Mouse (Mus musculus) heart, embryonic 12.5 days (tissue): Measurements from ENCODE around the gene Myo7a. TPM values are rescaled to one million over a fixed set of nuclear protein-coding genes. Genes with fewer than 3 reads are reported as not detected.

Experiments used
- ATAC-seq: fragments of 200-750 bp; cut with Nextera tagmentation; 2 replicates; pipeline ENCODE4 v1.8.0; 2017; ENCODE audit warnings: moderate TSS enrichment, moderate library complexity; ENCODE audit not compliant: insufficient number of reproducible peaks, low FRiP score
- H3K27ac ChIP-seq: fragments of 300-500 bp; sonication (generic); 2 replicates; pipeline ENCODE4 v1.5.1; 2016; ENCODE audit warnings: mild to moderate bottlenecking, moderate library complexity; ENCODE audit not compliant: poor library complexity, severe bottlenecking
- H3K27me3 ChIP-seq: fragments of 300-500 bp; sonication (generic); replicated peaks from 2 replicates; pipeline ENCODE4 v1.6.1; 2016; ENCODE audit warnings: mild to moderate bottlenecking, moderate library complexity
- H3K36me3 ChIP-seq: fragments of 300-500 bp; sonication (generic); 2 replicates; pipeline ENCODE4 v1.6.1; 2016; ENCODE audit warnings: mild to moderate bottlenecking, moderate library complexity
- H3K4me1 ChIP-seq: fragments of 300-500 bp; sonication (generic); replicated peaks from 2 replicates; pipeline ENCODE4 v1.6.1; 2016; ENCODE audit warnings: mild to moderate bottlenecking
- H3K4me2 ChIP-seq: fragments of 300-500 bp; sonication (generic); 2 replicates; pipeline ENCODE4 v1.6.1; 2016; ENCODE audit warnings: mild to moderate bottlenecking, moderate library complexity
- H3K4me3 ChIP-seq: fragments of 300-500 bp; sonication (generic); 2 replicates; pipeline ENCODE4 v1.5.1; 2016; ENCODE audit warnings: mild to moderate bottlenecking
- H3K9ac ChIP-seq: fragments of 300-500 bp; sonication (generic); 2 replicates; pipeline ENCODE4 v1.6.1; 2016; ENCODE audit warnings: mild to moderate bottlenecking, moderate library complexity
- H3K9me3 ChIP-seq: fragments of 300-500 bp; sonication (generic); replicated peaks from 2 replicates; pipeline ENCODE4 v1.6.1; 2016; ENCODE audit warnings: mild to moderate bottlenecking, moderate library complexity
- WGBS: fragments of 180-500 bp; shearing (Covaris S2); methylation state at CpG from one replicate; pipeline ENCODE4 v1.1.7; 2016; 5-methylcytosine and 5-hydroxymethylcytosine counted together
- polyA plus RNA-seq: library from polyadenylated mRNA; unstranded; fragments of >200 nt; fragmentation: Nextera tagmentation; extraction: Ambion mirVana; gene quantifications from 2 replicates; pipeline ENCODE4 v1.2.1, GENCODE M21; 2016

Gene Myo7a
- polyA plus RNA-seq, 1 experiment from 2014 or later = 14.4 TPM

- Histone ChIP-seq H3K4me1 (peaks cover 52% of the 10 kb centered on the region), H3K9me3 (no peaks in the 10 kb centered on the region), H3K4me3 (no peak overlapping the region), H3K36me3 (no peaks in the 10 kb centered on the region), H3K4me2 (no peak overlapping the region), H3K27ac (no peak overlapping the region), H3K9ac (no peak overlapping the region), H3K27me3 (0 out of 2 replicates have a peak, but pooled peaks cover 4% of the 10 kb centered on the region)
- 80% methylated on average over 8 of the region's 8 CpGs for WGBS
- no peak for ATAC-seq
Observed at GRCm38 (mm10) chr7:98142247-98142646, 22.9 kb upstream of the Myo7a start.

- Histone ChIP-seq H3K27me3 (0 out of 2 replicates have a peak, but pooled peaks cover 4% of the 10 kb centered on the region), H3K9me3 (no peaks in the 10 kb centered on the region), H3K4me1 (peaks cover 52% of the 10 kb centered on the region), H3K4me3 (no peak overlapping the region), H3K36me3 (no peaks in the 10 kb centered on the region), H3K4me2 (no peak overlapping the region), H3K9ac (no peak overlapping the region), H3K27ac (no peak overlapping the region)
- WGBS = 60% methylated on average over 3 of the region's 3 CpGs
- peak; percentile 25; the same call in 1 of the 2 replicates for ATAC-seq
Observed at GRCm38 (mm10) chr7:98141206-98141605, 21.9 kb upstream of the Myo7a start.

- H3K4me1 ChIP-seq = peaks cover 52% of the 10 kb centered on the region
- no peak overlapping the region for H3K4me2 ChIP-seq
- H3K36me3 ChIP-seq = no peaks in the 10 kb centered on the region
- 10% methylated on average over 2 of the region's 2 CpGs for WGBS
- ATAC-seq = 0 out of 2 replicates have a peak, but pooled peaks have one; percentile 33
- no peak overlapping the region for H3K9ac ChIP-seq
- H3K27ac ChIP-seq = peak overlapping the region; percentile 48
- H3K27me3 ChIP-seq = 0 out of 2 replicates have a peak, but pooled peaks cover 4% of the 10 kb centered on the region
- H3K4me3 ChIP-seq = no peak overlapping the region
- H3K9me3 ChIP-seq = no peaks in the 10 kb centered on the region
Observed at GRCm38 (mm10) chr7:98140597-98140996, 21.3 kb upstream of the Myo7a start.

- WGBS = 14% methylated on average over 9 of the region's 9 CpGs
- no peak overlapping the region for H3K9ac ChIP-seq
- no peak overlapping the region for H3K4me3 ChIP-seq
- 0 out of 2 replicates have a peak, but pooled peaks cover 5% of the 10 kb centered on the region for H3K36me3 ChIP-seq
- H3K27me3 ChIP-seq = no peaks in the 10 kb centered on the region
- H3K27ac ChIP-seq = no peak overlapping the region
- peak overlapping the region; percentile 42 for H3K4me2 ChIP-seq
- no peak for ATAC-seq
- peaks cover 46% of the 10 kb centered on the region for H3K4me1 ChIP-seq
- no peaks in the 10 kb centered on the region for H3K9me3 ChIP-seq
Observed at GRCm38 (mm10) chr7:98139216-98139615, 19.9 kb upstream of the Myo7a start.

GRCm38 (mm10) chr7:98137995-98138394, 18.7 kb upstream of the Myo7a start:
- 0 out of 2 replicates have a peak, but pooled peaks cover 5% of the 10 kb centered on the region for H3K36me3 ChIP-seq
- peaks cover 46% of the 10 kb centered on the region for H3K4me1 ChIP-seq
- H3K9me3 ChIP-seq = no peaks in the 10 kb centered on the region
- H3K27ac ChIP-seq = no peak overlapping the region
- H3K4me3 ChIP-seq = no peak overlapping the region
- H3K9ac ChIP-seq = no peak overlapping the region
- no peaks in the 10 kb centered on the region for H3K27me3 ChIP-seq
- H3K4me2 ChIP-seq = no peak overlapping the region
- ATAC-seq = no peak
- 74% methylated on average over 2 of the region's 2 CpGs for WGBS

GRCm38 (mm10) chr7:98137583-98137982, 18.3 kb upstream of the Myo7a start:
- H3K27me3 ChIP-seq = no peaks in the 10 kb centered on the region
- WGBS = 52% methylated on average over 3 of the region's 3 CpGs
- 0 out of 2 replicates have a peak, but pooled peaks cover 5% of the 10 kb centered on the region for H3K36me3 ChIP-seq
- H3K4me3 ChIP-seq = no peak overlapping the region
- no peak overlapping the region for H3K4me2 ChIP-seq
- peaks cover 46% of the 10 kb centered on the region for H3K4me1 ChIP-seq
- no peaks in the 10 kb centered on the region for H3K9me3 ChIP-seq
- ATAC-seq = no peak
- no peak overlapping the region for H3K9ac ChIP-seq
- no peak overlapping the region for H3K27ac ChIP-seq

- WGBS = 93% methylated on average over 8 of the region's 8 CpGs
Observed at GRCm38 (mm10) chr7:98131751-98132150, 12.4 kb upstream of the Myo7a start.

GRCm38 (mm10) chr7:98125473-98125872, 6.1 kb upstream of the Myo7a start:
- ATAC-seq = no peak
- 34% methylated on average over 5 of the region's 5 CpGs for WGBS
- Histone ChIP-seq H3K4me2 (no peak overlapping the region), H3K4me1 (peaks cover 8% of the 10 kb centered on the region; the same call in 1 of the 2 replicates), H3K4me3 (no peak overlapping the region), H3K9me3 (no peaks in the 10 kb centered on the region), H3K27ac (no peak overlapping the region), H3K27me3 (no peaks in the 10 kb centered on the region; the same call in 1 of the 2 replicates), H3K36me3 (peaks cover 15% of the 10 kb centered on the region), H3K9ac (no peak overlapping the region)

More at GRCm38 (mm10) chr7:98131751-98132150, 12.4 kb upstream of the Myo7a start:
- no peaks in the 10 kb centered on the region for H3K27me3 ChIP-seq
- H3K27ac ChIP-seq = no peak overlapping the region
- H3K36me3 ChIP-seq = peaks cover 11% of the 10 kb centered on the region
- no peak overlapping the region for H3K4me3 ChIP-seq
- H3K4me2 ChIP-seq = no peak overlapping the region
- H3K9ac ChIP-seq = no peak overlapping the region
- no peak for ATAC-seq
- H3K4me1 ChIP-seq = no peaks in the 10 kb centered on the region
- no peaks in the 10 kb centered on the region for H3K9me3 ChIP-seq

GRCm38 (mm10) chr7:98124701-98125100, 5.4 kb upstream of the Myo7a start:
- no peak overlapping the region for H3K4me2 ChIP-seq
- ATAC-seq = no peak
- H3K27ac ChIP-seq = no peak overlapping the region
- H3K4me3 ChIP-seq = no peak overlapping the region
- H3K27me3 ChIP-seq = no peaks in the 10 kb centered on the region; the same call in 1 of the 2 replicates
- 35% methylated on average over 5 of the region's 5 CpGs for WGBS
- no peaks in the 10 kb centered on the region for H3K9me3 ChIP-seq
- H3K36me3 ChIP-seq = peaks cover 15% of the 10 kb centered on the region
- H3K9ac ChIP-seq = no peak overlapping the region
- peaks cover 12% of the 10 kb centered on the region for H3K4me1 ChIP-seq

- no peak overlapping the region for H3K9ac ChIP-seq
- no peak overlapping the region for H3K4me2 ChIP-seq
- H3K36me3 ChIP-seq = peaks cover 9% of the 10 kb centered on the region; the same call in 1 of the 2 replicates
- no peak for ATAC-seq
- no peak overlapping the region for H3K4me3 ChIP-seq
- H3K9me3 ChIP-seq = no peaks in the 10 kb centered on the region
- H3K27ac ChIP-seq = no peak overlapping the region
- 66% methylated on average over 8 of the region's 8 CpGs for WGBS
- H3K4me1 ChIP-seq = peaks cover 32% of the 10 kb centered on the region
- no peaks in the 10 kb centered on the region; the same call in 1 of the 2 replicates for H3K27me3 ChIP-seq
Observed at GRCm38 (mm10) chr7:98121673-98122072, 2.3 kb upstream of the Myo7a start.

- peaks cover 9% of the 10 kb centered on the region; the same call in 1 of the 2 replicates for H3K36me3 ChIP-seq
- H3K27me3 ChIP-seq = no peaks in the 10 kb centered on the region; the same call in 1 of the 2 replicates
- 59% methylated on average over 3 of the region's 3 CpGs for WGBS
- H3K4me1 ChIP-seq = peaks cover 34% of the 10 kb centered on the region
- H3K27ac ChIP-seq = no peak overlapping the region
- no peaks in the 10 kb centered on the region for H3K9me3 ChIP-seq
- H3K9ac ChIP-seq = no peak overlapping the region
- H3K4me2 ChIP-seq = no peak overlapping the region
- no peak for ATAC-seq
- H3K4me3 ChIP-seq = no peak overlapping the region
Observed at GRCm38 (mm10) chr7:98121241-98121640, 1.9 kb upstream of the Myo7a start.

GRCm38 (mm10) chr7:98120325-98120724, 1.0 kb upstream of the Myo7a start:
- no peak overlapping the region for H3K9ac ChIP-seq
- H3K4me3 ChIP-seq = peak overlapping the region; percentile 24; the same call in 1 of the 2 replicates
- WGBS = 6% methylated on average over 7 of the region's 7 CpGs
- H3K36me3 ChIP-seq = peaks cover 7% of the 10 kb centered on the region; the same call in 1 of the 2 replicates
- no peaks in the 10 kb centered on the region for H3K9me3 ChIP-seq
- no peak; the same call in 1 of the 2 replicates for ATAC-seq
- H3K27ac ChIP-seq = no peak overlapping the region
- peak overlapping the region; percentile 63 for H3K4me2 ChIP-seq
- no peaks in the 10 kb centered on the region; the same call in 1 of the 2 replicates for H3K27me3 ChIP-seq
- H3K4me1 ChIP-seq = peaks cover 38% of the 10 kb centered on the region
